Mouse (Mus musculus): Measurements from ENCODE around the gene Poglut1.
"Not testable (repeated sequence)": the region's sequence is repeated elsewhere in the genome, so short reads cannot be mapped to it uniquely, and the experiment has no call there.

The Poglut1 gene

GRCm38 (mm10) chr16:38536544-38537146 is 13.4 kb downstream of the Poglut1 start:
- DNase-seq: peak; percentile 77

GRCm38 (mm10) chr16:38526264-38526663 is 23.8 kb downstream of the Poglut1 start:
- no peak for DNase-seq

GRCm38 (mm10) chr16:38522129-38523084 is 27.7 kb downstream of the Poglut1 start, which contains the start of gene Timmdc1:
Gene Timmdc1 (minus strand): TSS chr16:38522663.
- DNase-seq: peak; percentile 98

GRCm38 (mm10) chr16:38521211-38521987 is 28.7 kb downstream of the Poglut1 start:
- DNase-seq: no peak

GRCm38 (mm10) chr16:38519140-38519539 is 30.9 kb downstream of the Poglut1 start:
- DNase-seq: no peak

GRCm38 (mm10) chr16:38510846-38511245 is 39.2 kb downstream of the Poglut1 start:
- no peak for DNase-seq

DNA sequence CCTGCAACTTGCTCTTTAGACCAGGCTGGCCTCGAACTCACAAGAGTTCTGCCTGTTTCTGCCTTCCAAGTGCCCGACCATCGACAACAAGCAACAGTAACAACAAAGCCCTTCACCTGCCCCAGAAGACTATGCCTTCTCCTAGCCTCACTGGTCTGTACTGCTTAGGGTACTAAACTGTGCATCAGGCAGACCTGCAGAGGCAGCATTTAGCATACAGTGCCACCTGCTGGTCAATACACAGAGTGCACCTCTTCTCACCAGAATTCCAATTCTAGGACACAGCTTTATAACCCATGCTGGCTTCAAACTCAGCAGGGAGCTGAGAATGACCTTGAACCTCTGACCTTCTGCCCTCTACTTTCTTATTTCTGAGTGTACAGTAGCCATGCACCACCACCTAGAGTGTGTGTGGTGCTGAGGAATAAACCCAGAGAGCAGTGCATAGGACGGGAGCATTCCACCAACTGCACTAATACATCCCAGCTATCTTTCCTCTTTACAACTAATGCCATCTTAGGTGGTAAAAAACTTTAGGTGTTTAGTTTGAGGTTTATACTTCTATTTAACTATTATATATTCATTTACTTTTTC is 43.9 kb downstream of the Poglut1 start:
- DNase-seq: peak; percentile 81

- no peak for DNase-seq
Measured at GRCm38 (mm10) chr16:38503528-38503927, 46.5 kb downstream of the Poglut1 start.

DNA sequence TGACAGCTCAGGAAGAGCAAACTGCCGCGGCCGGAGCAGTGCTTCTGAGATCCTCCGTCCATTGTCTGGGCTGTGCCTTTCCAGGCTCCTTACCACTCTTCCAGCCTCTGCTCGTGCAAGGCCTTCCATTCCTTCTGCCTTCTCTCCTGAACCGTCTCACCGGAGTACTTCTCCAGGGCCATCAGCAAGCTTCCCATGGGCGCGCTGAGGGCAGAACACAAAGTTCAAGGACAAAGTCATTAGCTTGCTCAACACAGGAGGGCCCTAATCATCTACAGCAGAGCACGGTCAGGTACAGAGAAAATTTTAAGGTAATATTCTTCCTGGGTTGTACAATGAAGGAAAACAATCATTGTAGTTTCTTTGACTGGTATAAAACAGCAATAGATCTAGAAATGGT is 47.6 kb downstream of the Poglut1 start:
- DNase-seq: no peak

DNA sequence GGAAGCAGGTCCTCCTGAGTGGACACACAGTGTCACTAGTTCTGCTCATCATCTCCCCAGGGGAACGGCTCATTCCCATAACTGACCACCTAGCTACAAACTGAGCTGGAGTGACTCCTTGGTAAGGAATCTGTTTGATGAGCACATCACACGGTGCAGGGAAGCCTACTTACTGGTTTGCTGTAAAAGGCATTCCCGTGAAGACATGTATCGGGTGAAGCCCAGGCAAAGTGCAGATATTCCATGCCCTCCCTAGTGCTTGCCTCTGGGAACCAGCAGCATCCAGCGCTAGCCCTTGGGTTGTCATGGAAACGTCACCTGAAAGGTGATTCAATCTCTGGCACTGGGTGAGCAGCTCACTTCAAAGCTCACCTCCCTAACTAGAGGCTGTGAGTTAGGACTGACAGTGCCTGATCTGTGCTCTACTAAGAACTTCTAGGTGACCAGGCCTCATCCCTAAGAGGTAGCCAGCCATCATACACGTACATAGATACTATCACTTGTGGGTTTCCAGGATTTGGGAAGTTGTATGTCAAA is 53.4 kb downstream of the Poglut1 start:
- no peak for DNase-seq

GRCm38 (mm10) chr16:38493890-38494289 is 56.2 kb downstream of the Poglut1 start:
- DNase-seq: no peak

DNA sequence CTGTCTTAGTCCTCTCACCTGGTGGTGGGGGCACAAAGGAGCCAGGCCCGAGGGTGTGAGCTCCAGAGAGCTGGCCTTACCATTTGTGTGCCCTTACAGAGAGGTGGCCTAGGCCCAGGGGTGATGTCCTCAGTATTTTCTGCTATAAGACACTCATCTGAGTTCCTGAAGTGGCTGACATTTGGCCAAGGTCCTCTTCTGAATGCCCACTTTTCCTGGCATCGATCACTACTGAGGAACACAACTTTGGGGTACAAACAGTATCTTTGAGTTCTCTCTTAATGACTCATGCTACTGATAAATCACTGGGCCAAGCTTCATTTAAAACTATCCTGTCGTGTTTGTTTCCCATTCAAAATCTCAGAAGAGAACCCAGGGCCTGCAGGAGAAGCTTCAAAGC is 57.5 kb downstream of the Poglut1 start:
- no peak for DNase-seq

DNA sequence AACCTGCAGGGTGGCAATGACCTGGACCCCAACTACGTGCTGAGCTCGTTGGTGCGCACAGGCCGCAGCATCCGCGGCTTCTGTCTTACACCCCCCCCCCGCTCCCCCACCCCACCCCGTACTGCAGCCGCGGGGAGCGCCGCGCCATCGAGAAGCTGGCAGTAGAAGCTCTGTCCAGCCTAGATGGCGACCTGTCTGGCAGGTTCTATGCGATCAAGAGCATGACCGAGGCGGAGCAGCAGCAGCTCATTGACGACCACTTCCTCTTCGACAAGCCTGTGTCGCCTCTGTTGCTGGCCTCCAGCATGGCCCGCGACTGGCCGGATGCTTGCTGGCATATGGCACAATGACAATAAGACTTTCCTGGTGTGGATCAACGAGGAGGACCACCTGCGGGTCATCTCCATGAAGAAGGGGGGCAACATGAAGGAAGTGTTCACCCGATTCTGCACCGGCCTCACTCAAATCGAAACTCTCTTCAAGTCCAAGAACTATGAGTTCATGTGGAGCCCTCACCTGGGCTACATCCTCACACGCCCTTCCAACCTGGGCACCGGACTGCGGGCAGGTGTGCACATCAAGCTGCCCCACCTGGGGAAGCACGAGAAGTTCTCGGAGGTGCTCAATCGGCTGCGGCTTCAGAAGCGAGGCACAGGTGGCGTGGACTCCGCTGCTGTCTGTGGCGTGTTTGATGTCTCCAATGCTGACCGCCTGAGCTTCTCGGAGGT is 66.3 kb downstream of the Poglut1 start:
- peak; percentile 29 for DNase-seq

- DNase-seq: peak; percentile 59
Measured at GRCm38 (mm10) chr16:38482780-38483562, 67.1 kb downstream of the Poglut1 start.

GRCm38 (mm10) chr16:38481327-38481726 is 68.7 kb downstream of the Poglut1 start:
- no peak for DNase-seq

DNA sequence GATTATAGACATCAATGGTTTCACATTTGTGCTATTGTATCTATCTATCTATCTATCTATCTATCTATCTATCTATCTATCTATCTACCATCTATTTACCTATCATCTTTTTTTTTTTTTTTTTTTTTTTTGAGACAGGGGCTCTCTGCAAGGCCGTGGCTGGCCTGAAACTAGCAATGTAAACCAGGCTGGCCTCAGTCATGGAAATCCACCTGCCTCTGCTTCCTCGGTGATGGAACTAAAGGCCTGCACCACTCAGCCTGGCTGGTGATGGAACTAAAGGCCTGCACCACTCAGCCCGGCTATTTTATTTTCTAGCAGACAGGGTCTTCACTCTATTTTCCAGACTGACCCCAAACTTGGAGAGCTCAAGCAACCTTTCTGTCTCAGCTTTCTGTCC is 71.8 kb downstream of the Poglut1 start:
- DNase-seq: no peak

GRCm38 (mm10) chr16:38477241-38477608 is 72.8 kb downstream of the Poglut1 start:
- DNase-seq: not testable (repeated sequence)

DNA sequence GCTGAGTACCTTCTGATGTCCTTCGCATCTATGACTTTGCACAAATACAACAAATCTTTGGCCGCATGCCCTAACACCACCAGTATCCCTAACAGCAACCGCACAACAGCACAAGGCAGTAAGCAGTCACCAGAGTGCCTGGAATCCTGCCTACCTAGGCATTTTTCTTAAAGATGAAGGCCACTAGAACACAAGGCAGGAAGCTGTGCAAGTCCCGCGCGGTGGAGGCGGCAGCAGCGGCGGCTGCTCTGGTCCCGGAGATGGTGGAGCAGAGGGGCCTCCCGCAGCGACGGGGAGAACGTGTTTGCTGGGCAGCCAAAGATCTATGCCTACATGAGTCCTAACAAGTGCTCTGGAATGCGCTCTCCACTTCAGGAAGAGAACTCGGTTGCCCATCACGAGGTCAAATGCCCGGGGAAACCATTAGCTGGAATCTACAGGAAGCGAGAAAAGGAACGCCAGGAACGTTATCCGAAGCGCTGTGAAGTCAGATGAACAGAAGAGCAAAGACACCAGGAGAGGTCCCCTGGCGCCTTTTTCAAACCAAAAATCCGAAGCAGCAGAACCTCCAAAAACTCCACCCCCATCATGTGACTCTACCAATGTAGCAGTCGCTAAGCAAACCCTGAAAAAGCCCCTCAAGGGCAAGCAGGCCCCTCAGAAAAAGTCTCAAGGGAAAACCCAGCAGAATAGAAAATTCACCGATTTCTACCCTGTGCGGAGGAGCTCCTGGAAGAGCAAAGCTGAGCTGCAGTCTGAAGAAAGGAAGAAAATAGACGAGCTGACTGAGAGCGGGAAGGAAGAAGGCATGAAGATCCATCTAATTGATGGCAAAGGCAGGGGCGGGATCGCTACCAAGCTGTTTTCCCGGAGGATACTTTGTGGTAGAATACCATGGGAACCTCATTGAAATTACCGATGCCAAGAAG is 73.5 kb downstream of the Poglut1 start:
- DNase-seq: peak; percentile 59

GRCm38 (mm10) chr16:38475681-38476311 is 74.3 kb downstream of the Poglut1 start:
- no peak for DNase-seq
